Mouse (Mus musculus) left cerebral cortex, adult 11 months (tissue): ENCODE results near the gene Hoxc11.

Experiments used
- DNase-seq: peaks from one replicate; pipeline ENCODE4 v3.0.0; 2022; ENCODE audit warnings: low spot score

The Hoxc11 gene

DNA sequence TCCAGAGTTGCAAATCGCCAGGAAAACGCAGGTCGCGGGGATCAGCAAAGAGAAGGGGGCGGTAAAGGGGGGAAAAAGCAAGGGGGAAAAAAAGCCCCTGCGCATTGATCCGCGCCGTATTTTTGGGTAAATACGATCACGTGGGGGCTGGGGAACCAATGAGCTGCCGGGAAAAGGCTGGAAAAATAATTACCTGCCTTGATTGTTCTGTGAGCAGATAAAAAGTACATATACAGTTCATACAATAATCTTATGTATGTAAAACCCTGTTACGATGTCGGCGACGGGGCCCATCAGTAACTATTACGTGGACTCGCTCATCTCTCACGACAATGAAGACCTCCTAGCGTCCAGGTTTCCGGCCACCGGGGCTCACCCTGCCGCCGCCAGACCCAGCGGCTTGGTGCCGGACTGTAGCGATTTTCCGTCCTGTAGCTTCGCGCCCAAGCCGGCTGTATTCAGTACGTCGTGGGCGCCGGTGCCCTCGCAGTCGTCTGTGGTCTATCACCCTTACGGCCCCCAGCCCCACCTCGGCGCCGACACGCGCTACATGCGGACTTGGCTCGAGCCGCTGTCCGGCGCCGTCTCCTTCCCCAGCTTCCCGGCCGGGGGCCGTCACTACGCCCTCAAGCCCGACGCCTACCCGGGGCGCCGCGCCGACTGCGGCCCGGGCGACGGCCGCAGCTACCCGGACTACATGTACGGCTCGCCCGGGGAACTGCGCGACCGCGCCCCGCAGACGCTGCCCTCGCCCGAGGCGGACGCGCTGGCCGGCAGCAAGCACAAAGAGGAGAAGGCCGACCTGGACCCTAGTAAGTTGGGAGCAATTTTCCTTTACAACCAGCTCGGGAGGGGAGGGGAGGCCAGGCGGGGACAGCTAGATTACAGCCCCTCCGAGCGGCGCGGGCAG, 27.4 kb downstream of the Hoxc11 start:
- DNase-seq, result no peak

DNA sequence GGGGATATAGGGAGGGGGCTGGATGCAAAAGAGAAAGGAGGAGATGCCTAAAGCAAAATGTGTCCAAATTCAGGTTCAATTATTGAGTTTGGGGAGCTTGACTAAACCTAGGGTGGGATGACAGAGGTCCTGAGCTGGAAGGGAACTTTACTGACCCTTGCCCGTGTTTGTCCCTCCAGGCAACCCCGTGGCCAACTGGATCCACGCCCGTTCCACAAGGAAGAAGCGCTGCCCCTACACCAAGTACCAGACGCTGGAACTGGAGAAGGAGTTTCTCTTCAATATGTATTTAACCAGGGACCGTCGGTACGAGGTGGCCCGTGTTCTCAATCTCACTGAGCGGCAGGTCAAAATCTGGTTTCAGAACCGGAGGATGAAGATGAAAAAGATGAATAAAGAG, 29.5 kb downstream of the Hoxc11 start:
- no peak for DNase-seq

DNA sequence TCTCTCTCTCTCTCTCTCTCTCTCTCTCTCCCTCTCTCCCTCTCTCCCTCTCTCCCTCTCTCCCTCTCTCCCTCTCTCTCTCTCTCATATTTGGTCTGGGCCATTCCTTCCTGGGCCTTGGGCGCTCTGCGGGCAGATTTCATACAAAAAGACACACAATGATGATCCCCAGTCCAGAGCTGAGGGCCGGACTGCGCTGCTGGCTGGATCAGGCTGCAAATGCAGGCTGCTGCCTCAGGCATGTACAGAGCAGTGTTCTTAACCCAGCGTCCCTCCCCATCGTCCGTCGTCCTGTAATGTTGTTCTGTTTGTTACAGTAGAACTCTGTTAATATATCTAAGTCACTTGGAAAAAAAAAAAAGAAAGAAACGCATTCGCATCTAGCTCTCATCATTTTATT, 30.3 kb downstream of the Hoxc11 start:
- no peak for DNase-seq

DNA sequence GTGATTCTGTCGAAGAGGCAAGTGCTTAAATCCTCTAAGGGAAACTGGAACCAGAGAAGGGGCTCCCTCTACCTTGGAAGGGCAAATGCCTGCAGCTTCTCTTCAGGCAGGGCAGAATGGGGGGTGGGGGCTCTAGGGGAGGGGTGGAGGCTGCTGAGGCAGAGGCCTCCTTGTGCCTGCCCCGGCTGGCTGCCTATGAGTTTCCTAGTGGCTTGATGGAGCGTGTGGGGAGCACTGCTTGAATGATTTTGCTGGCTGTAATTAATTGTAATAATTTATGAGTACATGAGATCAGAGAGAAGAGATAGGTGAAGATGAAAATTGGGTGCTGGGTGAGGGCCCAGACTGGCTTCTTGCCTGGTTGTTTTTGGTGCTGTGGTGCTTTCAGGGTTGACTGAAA, 30.7 kb downstream of the Hoxc11 start:
- DNase-seq, result no peak

DNA sequence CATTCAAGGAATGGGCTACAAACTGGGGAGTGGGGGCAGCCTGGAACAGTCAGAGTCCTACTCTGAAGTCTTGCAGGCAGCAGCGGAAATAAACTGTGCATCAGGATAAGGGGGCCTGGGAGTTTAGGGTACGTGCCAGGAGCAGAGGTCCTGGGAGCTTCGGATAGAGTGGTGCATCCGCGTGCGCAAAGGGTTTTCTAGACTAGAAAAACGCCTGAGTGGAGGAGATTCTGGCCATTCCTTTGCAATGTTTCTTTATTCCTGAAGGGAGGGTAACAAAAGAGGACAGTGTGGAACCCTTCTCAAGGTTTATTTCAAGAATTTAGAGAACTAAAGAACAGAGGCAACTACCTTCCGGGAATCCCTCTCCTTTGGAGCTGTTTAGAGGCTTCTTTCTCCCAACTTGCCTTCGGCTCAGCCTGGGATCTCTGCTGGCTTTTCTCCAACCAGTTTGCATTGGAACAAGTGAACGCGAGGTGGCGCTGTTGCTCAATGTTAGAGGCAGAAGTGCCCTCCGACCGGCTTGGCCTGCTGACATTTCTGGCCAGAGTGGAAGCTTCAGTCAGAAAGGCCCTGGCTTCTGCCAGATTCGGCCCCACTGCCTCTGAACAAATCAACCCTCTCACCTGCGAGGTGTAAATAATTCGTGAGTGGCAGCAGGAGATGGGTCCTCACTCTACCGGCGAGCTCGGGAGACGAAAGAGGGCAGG, 33.1 kb downstream of the Hoxc11 start:
- peak; percentile 72 for DNase-seq

DNA sequence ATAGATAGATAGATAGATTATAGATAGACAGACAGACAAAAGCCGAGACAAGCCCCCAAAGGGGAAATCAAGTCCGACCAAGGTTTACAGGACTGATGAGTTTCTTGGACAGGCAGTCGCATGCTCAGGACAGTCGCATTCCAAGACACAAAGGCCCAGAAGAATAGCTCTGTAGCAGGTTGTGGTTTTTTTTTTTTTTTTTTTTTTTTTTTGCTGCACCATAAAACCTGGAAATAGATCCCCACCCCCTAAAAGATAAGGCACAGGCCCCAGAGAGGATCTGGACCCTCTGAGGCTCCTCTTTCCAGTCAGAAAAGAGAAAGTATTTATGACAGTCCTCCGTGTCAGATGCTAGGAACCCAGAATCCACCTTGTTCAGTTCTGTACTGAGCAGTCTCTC, 33.9 kb downstream of the Hoxc11 start:
- DNase-seq, result no peak

DNA sequence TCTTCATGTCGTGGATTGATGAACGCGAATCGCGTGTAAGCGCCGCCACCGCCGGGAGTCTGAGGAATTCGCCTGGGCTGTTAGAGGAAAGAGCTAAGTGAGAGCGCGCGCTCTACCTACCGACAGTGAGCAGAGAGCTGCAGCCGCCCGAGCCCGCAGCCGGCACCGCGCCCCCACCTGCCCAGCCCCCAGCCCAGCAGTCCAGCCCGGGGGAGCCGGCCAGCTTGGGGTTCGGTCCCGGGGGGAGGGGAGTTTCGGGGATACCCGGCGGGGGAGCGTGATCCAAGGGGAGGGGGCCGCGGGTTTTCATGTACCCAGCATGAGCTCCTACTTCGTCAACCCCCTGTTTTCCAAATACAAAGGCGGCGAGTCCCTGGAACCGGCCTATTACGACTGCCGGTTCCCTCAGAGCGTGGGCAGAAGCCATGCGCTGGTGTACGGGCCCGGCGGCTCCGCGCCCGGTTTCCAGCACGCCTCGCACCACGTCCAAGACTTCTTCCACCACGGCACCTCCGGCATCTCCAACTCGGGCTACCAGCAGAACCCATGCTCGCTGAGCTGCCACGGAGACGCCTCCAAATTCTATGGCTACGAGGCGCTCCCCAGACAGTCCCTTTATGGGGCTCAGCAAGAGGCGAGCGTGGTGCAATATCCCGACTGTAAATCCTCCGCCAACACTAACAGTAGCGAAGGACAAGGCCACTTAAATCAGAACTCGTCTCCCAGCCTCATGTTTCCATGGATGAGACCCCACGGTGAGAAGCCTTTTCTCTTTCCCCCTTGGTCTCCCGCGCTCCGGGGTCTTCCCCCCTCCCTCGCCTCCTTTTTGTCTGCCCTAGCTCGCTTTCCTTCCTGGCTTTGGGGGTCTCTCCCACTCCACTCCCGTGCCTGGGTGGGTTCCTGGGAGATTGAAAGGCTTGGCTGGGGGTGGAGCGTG, 36.5 kb downstream of the Hoxc11 start, which contains the start of gene Hoxc8:
TSS of gene Hoxc8 (plus strand) at position 147 of the 937 bp plus-strand sequence.
- no peak for DNase-seq

DNA sequence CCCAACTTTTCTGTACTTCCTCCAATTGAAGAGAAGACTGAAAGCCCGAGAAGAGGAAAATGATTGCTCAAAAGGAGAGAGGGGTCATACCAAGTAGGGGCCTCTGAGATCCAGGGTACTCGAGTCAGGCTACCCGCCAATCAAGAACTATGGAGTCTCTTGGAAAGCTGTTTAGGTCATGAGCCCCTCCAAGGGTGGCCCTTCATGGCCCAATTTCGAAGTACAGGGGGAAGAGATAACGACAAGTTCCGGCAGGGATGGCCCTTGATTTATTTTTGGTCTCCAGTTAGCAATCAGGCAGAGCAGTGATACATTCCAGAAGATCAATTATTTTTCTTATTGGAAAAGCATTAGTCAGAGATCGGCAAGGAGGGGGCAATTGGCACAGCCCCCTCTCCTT, 37.6 kb downstream of the Hoxc11 start:
- no peak for DNase-seq

DNA sequence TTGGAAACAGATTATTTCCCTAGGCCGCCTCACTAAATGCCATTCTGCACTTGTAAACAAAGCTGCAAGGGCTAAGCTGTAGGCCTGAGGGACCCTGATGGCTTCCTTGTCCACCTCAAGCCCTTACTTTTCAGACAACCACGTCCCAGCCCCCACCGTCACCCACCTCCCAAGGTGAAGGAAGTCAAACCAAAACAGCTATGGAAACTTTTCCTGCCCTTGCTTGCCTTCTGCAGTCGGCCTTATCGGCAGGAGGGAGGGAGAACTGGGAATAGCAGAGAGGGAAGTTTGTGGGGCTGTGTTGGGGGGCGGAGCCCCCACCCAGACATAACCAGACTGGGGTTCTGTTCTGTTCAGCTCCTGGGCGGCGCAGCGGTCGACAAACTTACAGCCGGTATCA, 38.0 kb downstream of the Hoxc11 start:
- DNase-seq, result no peak

DNA sequence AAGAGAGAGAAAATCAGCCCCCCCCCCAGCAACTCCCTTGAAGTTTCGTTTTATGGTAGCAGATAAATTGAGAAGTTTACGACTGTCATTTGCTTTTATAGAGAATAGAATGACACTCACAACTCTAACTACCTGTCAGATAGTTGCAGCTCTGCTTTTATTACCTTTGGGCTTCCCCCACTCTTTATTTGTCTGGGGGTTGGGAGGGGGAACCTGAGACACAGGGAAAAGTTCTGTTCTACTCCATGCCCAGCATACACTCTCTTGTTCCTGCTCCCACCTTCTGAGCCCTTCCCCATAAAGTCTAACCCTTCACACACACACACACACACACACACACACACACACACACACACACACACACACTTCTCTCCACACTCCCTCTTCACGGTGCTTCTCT, 38.6 kb downstream of the Hoxc11 start:
- DNase-seq, result no peak

DNA sequence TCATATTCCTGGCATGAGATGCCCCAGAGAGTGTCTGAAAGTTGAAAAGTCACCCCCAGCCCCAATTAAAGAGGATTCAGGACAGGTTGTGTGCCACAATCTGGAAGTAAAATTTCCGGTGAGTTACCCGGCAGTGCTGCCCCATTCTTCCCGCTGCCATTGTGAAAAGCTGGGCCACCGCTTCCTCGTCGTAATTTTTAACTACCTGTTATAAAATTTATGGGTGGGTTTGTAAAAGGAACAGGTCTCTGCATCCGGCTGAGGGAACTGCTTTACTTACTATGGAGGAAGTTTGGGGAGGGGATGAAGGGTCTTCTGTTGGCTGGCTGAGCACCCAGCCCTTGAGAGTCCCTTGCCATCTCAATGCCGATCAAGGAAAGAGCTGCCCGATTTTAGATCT, 42.3 kb downstream of the Hoxc11 start:
- DNase-seq, result no peak

DNA sequence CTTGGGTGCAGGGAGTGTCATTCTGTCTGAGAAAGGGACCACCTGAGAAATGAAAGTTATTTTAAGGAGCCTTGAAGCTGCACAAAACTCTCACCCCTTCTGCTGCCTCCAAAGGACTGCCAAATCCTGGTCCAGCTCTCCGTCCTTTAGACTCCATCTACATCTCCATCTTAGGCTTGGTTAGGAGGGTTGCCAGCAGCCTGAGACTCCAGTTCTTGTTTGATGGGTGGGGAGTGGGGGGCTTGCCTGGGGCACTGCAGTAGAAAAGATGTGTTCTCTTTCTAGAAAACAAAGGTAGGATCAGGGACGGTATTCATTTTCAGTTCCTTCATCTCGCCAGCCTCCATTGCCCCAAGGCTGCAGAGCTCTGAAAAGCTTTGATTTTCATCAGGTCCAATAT, 43.2 kb downstream of the Hoxc11 start:
- no peak for DNase-seq

DNA sequence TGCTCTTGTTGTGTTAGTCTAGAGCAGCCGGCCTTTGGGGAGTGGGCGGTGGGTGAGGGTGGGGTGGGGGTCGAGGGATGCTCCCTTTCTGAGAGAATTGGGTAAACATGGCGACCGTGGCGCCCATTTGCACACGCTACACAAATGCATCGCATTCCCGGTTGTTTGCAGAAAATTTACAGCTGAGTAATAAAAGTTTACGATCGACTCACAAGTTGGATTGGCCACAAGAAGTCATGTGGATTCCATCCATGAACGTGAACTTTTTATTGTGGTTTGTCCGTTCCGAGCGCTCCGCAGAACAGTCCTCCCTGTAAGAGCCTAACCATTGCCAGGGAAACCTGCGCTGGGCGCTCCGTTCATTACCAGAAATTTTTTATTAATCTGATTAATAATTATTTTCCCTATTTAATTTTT, 43.7 kb downstream of the Hoxc11 start, which contains the start of gene Hoxc6:
TSS of gene Hoxc6 (plus strand) at position 319 of the 417 bp plus-strand sequence.
- no peak for DNase-seq

DNA sequence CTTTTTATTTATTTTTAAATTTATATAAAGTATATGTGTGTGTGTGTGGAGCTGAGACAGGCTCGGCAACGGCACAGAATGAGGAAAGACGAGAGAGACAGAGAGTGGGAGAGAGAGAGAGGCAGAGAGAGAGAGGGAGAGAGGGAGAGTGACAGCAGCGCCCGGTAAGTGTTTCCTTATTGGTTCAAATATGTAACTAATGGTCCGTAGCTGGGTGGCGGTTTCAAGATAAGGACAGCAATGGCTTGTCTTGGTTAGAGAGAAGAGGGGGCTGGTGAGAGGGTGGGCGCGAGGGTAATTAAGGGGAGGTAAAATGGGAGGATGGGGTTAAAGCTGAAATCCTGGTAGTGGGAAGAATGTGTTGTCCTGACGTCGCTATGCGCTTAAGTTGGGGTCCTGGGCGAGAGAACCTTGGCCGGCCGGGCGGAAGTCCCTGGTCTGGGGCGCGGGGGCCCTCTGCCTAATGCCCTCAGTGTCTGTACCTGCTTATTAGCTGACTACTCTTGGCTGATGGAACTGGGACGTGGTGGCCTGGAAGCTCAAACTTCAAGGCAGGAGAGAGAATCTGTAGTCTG, 44.5 kb downstream of the Hoxc11 start:
- no peak for DNase-seq

DNA sequence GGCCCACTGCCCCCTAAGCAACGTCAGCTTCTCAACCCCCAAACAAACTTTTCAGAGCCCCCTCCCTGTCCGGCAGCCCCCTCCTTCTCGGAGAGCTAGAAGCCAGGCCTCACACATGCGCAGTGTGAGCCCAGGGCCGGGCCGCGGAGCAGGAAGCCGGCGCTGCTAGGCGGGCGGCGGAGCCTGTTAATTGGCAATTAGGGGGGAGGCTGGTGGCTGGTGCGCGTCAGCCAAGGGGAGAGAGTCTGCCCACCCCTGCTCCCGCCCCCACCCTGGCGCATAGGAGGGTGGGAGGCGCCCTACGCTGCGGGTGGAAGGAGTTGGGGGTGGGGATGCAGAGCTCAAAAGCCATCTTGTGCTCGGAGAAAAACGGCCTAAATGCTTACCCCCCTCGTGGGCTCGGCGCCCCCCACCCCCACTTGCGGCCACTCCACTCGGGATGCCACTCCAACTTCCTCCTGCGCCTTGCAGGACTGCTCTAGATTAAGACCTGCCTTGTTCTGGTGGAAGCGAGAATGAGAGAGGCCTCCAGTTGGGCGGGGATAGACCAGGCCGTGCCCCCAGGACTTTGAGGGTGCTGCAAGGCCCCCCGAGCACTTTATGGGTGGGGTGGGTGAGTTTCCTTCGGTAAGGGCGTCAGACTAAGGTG, 45.1 kb downstream of the Hoxc11 start:
- DNase-seq, result no peak

DNA sequence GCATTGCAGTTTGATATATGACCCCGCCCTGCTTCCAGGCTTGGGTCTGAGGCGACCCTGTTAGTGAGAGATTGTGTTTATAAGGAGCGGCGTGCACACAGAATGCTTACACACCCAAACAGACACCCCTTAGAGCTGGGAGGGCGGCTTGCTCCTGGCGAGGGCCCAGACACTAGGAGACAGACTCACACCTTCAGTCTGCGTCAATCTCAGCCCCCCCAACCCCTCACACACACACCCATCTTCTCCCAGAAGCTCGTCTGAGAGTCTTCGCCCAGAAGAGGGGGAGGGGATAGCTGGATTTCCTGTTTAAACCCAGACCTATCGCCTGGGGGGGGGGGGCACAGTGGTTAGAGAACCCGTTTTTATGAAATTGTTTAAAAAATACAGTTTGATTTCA, 45.7 kb downstream of the Hoxc11 start:
- DNase-seq, result no peak

DNA sequence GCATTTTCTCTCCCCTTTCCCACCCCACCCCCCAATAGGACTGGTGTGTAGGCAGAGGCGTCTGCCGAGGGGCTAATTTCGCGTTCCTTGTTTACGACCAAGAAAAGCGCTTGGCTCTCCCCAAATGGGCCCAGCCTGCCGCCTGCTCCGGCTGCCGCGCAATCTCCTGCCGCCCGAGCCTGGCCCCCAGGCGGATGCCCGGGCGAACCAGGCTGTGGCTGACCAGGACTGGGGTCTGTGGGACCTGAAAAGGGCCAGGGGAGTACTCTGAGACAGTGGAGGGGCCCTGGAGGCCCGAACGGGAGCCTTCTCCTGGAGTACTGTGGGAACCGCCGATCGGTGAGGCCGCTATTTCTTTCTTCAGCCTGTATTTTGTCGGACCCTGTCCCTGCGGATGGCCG, 46.3 kb downstream of the Hoxc11 start:
- no peak for DNase-seq

DNA sequence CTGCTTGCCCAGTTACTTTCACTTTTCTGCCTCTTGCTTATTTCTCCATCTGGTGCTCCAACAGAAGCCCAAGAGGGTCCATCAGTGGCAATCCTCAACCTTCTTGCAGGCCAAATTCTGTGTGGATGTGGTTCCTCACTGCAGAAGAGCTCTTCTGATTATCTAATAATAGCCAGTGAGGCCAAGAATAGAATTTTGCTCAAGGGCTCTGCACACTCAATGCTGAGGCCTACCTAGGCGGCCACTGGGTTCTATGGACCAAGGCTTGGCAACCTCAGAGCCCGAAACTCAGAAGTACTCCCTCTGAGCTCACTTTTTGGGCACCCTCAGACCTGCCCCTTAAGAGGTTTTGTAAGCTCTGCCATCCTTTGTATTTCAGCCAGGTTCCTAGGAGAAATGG, 47.1 kb downstream of the Hoxc11 start:
- no peak for DNase-seq

DNA sequence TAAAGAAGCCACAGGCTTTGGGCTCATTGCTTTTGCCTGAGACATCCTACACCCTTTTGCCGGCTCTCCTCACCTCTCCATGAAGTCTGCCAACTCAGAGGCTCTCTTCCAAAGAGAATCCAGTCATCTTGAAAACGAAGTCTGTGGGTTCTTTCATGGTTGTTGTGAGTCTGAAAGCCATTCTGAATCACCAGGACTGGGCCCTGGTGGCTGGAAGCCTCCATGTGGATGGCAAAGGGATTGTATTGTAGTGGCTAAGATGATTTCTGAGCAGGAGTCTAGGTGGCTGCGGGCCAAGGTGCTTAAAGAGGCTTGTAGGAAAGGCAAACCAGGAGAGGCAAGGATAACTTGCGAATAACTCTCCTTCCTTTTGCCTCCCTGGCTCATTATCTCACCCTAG, 47.9 kb downstream of the Hoxc11 start:
- DNase-seq, result no peak

DNA sequence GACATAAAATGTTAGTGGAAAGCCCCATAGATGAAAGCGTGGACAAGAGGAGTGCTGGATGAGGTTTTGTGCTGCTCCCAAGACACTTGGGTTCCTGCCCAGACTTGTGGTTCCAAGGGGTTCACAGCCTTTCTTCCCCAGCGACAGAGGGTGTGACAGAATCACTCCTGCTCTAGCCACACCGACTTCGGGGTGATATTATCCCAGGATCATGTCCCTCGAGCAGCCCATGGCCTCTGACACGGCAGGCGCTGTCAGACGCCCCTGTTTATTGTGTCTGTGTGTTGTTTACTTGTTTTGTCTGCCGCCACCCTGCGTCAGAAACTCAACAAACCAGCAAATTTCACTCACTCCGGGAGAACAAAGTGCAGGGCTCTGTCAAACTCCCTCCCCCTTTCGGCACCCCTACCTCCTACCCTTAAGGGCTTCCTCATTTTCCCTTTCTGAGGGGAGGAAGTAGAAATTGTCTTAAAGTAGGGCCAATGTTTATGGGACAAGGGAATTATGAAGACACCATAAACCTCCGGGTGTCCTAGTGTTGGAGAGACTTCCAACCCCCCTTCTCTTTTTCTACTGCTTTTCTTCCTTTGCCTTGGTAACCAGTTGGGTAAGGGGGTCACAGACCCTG, 48.7 kb downstream of the Hoxc11 start:
- DNase-seq, result no peak

DNA sequence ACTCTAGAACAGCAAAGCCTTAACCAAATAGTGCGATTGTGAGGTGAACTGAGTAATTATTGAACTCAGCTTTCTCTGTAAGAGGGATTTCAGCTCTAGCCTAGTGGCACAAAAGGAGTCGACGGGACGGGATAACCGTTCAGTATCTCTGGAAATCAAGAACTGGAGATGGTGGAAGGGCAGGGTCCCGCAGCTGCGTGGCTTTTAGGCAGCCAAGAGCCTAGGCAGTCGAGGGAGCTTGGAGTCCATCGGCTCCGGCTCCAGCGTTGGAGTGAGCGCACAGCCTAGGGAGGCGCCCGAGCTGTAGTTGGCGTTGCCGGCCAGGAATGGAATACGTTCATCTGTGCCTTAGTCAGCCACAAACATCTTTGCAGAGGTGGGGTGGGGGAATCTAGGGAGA, 51.1 kb downstream of the Hoxc11 start:
- DNase-seq, result no peak
